Mouse (Mus musculus) CD4-positive helper T cell, adult 2 months (primary cell): ENCODE measurements around the gene Fn1.

Experiments used
- DNase-seq: peaks from one replicate; pipeline ENCODE4 v3.0.0-alpha.2; 2012; ENCODE audit warnings: low read depth, missing footprints, low spot score

Gene Fn1

GRCm38 (mm10) chr1:71652551-71653399, at the start of gene Fn1:
Fn1 (minus strand) TSS chr1:71653200.
- no peak for DNase-seq

GRCm38 (mm10) chr1:71696093-71696492, 43.1 kb upstream of the Fn1 start:
- no peak for DNase-seq

- DNase-seq: no peak
Measured at GRCm38 (mm10) chr1:71691472-71692277, 38.7 kb upstream of the Fn1 start.

GRCm38 (mm10) chr1:71688926-71689303, 35.9 kb upstream of the Fn1 start:
- no peak for DNase-seq

- no peak for DNase-seq
Measured at GRCm38 (mm10) chr1:71688272-71688925, 35.4 kb upstream of the Fn1 start.

GRCm38 (mm10) chr1:71686791-71687190, 33.8 kb upstream of the Fn1 start:
- DNase-seq: no peak

GRCm38 (mm10) chr1:71683736-71684135, 30.7 kb upstream of the Fn1 start:
- no peak for DNase-seq

GRCm38 (mm10) chr1:71682194-71682715, 29.3 kb upstream of the Fn1 start:
- no peak for DNase-seq

- DNase-seq: no peak
Measured at GRCm38 (mm10) chr1:71681306-71681705, 28.3 kb upstream of the Fn1 start.

- no peak for DNase-seq
Measured at GRCm38 (mm10) chr1:71680046-71680672, 27.2 kb upstream of the Fn1 start.

GRCm38 (mm10) chr1:71675420-71675819, 22.4 kb upstream of the Fn1 start:
- no peak for DNase-seq

GRCm38 (mm10) chr1:71674274-71674673, 21.3 kb upstream of the Fn1 start:
- DNase-seq: no peak

GRCm38 (mm10) chr1:71673398-71673910, 20.5 kb upstream of the Fn1 start:
- DNase-seq: no peak

- DNase-seq: no peak
Measured at GRCm38 (mm10) chr1:71672346-71672745, 19.3 kb upstream of the Fn1 start.

GRCm38 (mm10) chr1:71663242-71663641, 10.2 kb upstream of the Fn1 start:
- no peak for DNase-seq

GRCm38 (mm10) chr1:71658632-71659031, 5.6 kb upstream of the Fn1 start:
- no peak for DNase-seq

- DNase-seq: no peak
Measured at GRCm38 (mm10) chr1:71656309-71656708, 3.3 kb upstream of the Fn1 start.

- DNase-seq: no peak
Measured at GRCm38 (mm10) chr1:71654221-71654620, 1.2 kb upstream of the Fn1 start.

- DNase-seq: no peak
Measured at GRCm38 (mm10) chr1:71653400-71654159, 580 bp upstream of the Fn1 start.

- no peak for DNase-seq
Measured at GRCm38 (mm10) chr1:71651828-71652227, 1.2 kb downstream of the Fn1 start.

- no peak for DNase-seq
Measured at GRCm38 (mm10) chr1:71651315-71651714, 1.7 kb downstream of the Fn1 start.
